Mouse (Mus musculus): Measurements from ENCODE around the gene Vmn1r100.
"Not testable (repeated sequence)": the region's sequence is repeated elsewhere in the genome, so short reads cannot be mapped to it uniquely, and the experiment has no call there.

Vmn1r100 gene

GRCm38 (mm10) chr7:20417642-20418041 lies at the start of gene Vmn1r100:
Gene Vmn1r100, plus strand, starts transcription at chr7:20417942.
- not testable (repeated sequence) for DNase-seq (ENCODE audit: low spot score)

DNA sequence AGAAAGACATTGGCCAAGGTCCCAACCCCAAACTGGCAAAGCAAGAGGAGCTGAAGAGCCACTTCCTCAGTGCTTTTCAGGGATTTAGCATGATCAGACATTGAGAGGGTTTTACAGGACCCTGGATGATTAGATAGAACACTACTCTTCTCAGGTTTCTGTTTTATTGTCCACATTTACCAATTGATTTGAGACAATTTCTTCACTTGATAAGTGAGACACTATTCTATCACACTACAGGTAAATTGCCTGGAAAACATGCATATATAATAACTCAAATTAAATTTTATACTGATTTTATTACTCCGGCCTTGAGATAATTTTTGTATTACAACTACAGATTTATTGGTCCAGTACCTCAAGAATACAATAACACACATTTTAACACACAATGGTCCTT lies 42.4 kb upstream of the Vmn1r100 start, which contains the start of gene Gm5728:
Gene Gm5728, minus strand, starts transcription at position 101 of the 400 bp plus-strand sequence.
- not testable (repeated sequence) for DNase-seq (ENCODE audit: low spot score)

GRCm38 (mm10) chr7:20442493-20442892 lies 24.8 kb downstream of the Vmn1r100 start, which contains the start of gene Vmn1r101:
Gene Vmn1r101, minus strand, starts transcription at chr7:20442593.
- not testable (repeated sequence) for DNase-seq (ENCODE audit: low spot score)

Measured in c-Kit-positive CD71-positive TER-119-positive erythroid progenitor cells, embryonic 14.5 days (primary cell).